Mouse (Mus musculus) heart, adult 18-20 months (tissue): ENCODE results near the gene Cdk8. TPM values are rescaled to one million over a fixed set of nuclear protein-coding genes. Genes with fewer than 3 reads are reported as not detected.

Experiments
- DNase-seq, 2 experiments: peaks; one replicate each; pipeline ENCODE4 v3.0.0; 2021 to 2022; ENCODE audit warnings: mixed read lengths in 1 of 2
- total RNA-seq, 2 experiments: library from RNA; stranded (reverse); gene quantifications; 2 replicates each; pipeline ENCODE4 v1.2.3; 2021

Gene Cdk8
- total RNA-seq, 2 experiments from 2014 or later = 17.4 to 19.4 TPM

DNA sequence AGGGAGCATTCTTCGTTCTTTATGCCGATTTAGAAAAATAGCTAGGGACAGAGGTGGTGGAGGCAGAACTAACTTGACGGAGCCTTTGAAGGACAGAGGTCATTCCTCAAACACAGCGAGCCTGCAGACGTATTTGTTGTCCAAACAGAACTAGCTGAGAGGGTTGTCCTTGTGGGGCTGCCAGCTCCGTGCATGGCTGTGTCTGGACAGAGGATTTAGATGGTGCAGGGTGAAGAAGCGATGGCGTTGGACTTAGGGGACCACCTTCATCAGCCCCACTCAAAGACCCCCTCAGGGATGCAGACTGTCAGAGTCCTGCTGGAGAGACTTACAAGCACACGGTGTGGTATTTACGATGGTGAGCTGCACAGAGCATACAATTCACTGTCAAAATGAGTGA lies 97.9 kb downstream of the Cdk8 start:
- DNase-seq = no peak

- DNase-seq = no peak
Measured at GRCm38 (mm10) chr5:146329541-146329940, 98.5 kb downstream of the Cdk8 start.

- peak; percentile 35 to 73 for DNase-seq
Measured at GRCm38 (mm10) chr5:146330031-146330764, 99.2 kb downstream of the Cdk8 start.

DNA sequence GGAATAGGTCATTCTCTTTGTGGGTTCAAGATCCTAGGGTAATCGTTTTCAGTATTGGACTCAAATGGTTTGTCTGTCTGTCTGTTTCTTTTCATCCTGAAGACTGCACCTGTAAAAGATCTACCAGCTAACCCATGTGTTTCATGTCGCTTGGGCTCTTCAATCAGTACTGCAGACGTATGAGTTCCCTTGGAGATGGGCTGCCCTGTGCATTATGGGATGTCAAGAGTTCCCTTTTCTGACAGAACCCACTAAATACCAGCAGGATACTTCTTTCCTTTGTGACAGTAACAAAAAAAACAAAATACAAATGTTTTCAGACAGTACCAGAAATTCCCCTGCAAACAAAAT lies 99.7 kb downstream of the Cdk8 start:
- no peak for DNase-seq

GRCm38 (mm10) chr5:146331131-146331530 lies 100.1 kb downstream of the Cdk8 start:
- DNase-seq = no peak

DNA sequence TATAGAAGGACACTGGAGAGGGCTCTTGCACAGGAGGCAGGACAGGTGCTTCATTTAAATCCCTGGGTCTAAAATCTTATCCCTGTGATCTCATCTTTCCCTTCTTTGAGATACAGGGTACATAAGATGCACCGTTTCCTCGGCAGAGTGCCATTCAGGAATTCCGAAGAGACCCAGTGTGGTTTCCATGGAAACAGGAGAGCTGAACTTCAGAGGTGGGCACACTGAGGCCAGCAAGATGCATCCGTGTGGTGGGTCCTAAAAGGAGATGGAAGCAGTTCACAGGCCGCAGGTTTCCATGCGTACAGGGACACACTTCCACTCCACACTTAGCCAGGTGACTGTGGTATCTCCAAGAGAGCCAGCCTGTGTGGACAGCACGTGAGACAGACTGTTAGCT lies 101.5 kb downstream of the Cdk8 start:
- no peak for DNase-seq

- DNase-seq = no peak
Measured at GRCm38 (mm10) chr5:146334410-146334809, 103.4 kb downstream of the Cdk8 start.

GRCm38 (mm10) chr5:146338064-146338463 lies 107.0 kb downstream of the Cdk8 start:
- no peak for DNase-seq

GRCm38 (mm10) chr5:146340037-146340436 lies 109.0 kb downstream of the Cdk8 start:
- no peak for DNase-seq

DNA sequence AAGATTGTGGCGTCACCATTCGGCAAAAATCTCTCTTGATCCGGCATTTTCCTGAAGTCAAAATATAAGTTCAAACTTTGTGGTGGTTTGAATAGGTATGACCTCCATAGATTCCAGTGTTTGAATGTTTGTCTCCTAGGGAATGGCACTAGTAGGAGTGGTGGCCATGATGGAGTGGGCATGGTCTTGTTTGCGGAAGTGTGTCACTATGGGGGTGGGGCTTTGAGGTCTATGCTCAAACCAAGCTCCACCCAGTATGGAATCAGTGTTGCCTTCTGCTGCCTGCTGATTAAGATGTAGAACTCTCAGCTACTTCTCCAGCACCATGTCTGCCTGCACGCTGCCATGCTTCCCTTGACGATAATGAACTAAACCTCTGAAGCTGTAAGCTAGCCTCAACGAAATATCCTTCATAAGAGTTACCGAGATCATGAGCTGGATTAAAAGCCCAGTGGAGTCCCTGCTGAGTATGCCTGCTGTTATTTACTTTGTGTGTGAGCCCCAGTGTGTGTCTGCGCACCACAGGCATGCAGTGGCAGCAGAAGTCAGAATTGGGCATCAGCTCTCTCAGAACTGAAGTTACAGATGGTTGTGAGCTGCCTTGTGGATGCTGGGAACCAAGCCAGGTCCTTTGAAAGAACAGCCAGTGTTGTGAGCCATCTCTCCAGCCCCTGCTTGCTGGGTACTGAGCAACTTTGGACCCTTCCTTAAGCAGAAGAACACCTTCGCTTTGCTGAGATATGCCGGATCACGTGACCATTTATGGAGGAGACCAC lies 114.1 kb downstream of the Cdk8 start:
- DNase-seq = no peak

DNA sequence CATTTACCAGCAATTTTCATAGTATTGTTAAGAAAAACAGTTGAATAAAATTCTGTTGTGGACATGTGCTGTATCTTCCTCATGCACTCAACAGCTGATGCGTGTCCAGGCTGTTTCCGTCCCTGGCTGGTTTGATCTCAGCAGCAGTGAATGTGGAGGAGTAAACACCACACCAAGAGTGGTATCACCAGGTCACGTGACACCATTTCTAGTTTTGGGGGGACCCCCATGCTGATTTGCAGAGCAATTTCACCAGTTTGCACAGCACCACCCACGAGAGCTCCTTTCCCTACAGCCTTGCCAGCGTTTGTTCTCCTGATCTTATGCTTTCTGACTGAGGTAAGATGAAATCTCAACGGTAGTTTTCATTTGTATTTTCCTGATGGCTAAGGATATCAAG lies 116.1 kb downstream of the Cdk8 start:
- no peak for DNase-seq

DNA sequence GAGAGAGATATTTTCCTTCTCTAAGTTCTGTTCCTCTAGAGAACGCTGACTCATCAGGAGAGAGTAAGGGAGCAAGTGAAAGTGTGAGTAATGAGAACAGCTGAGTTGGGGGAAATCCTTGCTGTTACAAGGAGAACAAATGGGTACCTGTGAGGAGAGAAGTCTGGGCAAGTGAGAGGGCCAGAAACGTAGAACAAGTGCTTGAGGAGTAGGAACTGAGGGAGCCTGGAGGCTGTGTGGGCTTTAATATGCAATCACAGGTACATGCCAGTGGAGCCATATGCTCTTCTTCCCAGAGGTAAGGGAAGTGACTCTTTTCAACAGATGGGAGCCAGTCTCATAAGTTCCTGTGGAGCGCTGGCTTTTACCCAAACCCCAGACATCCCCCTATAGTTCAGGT lies 118.2 kb downstream of the Cdk8 start:
- DNase-seq = no peak

DNA sequence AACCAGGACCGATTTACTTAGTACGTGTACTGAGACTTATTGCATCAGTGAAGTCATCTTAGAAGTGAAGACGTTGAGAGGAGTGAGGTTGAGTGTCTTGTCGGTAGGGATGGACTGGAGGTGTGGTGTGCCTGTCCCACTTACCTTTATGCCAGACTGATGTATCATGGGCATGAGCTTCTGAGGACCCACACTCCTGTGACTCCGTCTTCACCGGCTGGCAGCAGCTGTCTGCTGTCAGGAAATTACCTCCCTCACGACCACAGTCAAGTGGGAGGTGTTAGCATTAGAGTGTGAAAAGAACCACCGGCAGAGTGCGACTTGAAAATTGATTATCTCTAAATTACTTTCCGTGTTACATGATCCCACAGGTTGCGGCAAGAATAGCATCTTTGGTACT lies 119.8 kb downstream of the Cdk8 start:
- DNase-seq = no peak

DNA sequence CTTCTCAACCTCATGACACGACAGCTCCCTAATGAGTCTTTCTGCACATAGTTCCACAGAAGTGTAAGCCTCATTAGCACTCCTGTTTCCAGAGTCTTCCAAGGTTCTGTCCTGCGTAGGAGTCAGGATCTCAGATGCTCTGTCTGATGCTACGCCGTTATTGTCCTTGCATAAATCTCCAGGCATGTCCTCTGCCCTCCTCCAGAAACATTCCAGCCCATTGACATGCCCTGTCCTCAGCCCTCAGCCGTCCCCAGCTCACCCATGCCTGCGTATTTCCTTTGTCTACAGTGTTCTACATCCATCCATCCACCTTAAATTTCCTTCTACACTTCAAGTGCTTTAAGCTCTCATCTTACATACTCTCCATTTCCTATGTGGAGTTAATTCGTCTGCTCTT lies 121.0 kb downstream of the Cdk8 start:
- no peak for DNase-seq

Other genes starting within 250 kb of the Cdk8 start
- gene Cyp3a25, start 221.6 kb upstream of the Cdk8 start, total RNA-seq = not detected
- gene Cyp3a59, start 152.0 kb upstream of the Cdk8 start, total RNA-seq = not detected
- not detected for gene Gm5565, start 70.7 kb upstream of the Cdk8 start, total RNA-seq
- not detected for gene Gm6309, start 60.5 kb upstream of the Cdk8 start, total RNA-seq
- not detected for gene 1700001J03Rik, start 45.9 kb upstream of the Cdk8 start, total RNA-seq
- 10 to 100 TPM; 43.3 to 44.1 TPM for gene Rnf6, start 9.7 kb upstream of the Cdk8 start, total RNA-seq
- under 1 TPM; 0.40 to 0.49 TPM for gene Wasf3, start 153.8 kb downstream of the Cdk8 start, total RNA-seq